Mouse (Mus musculus) small intestine, adult 2 months (tissue): ENCODE measurements around the gene Gm20458.

ENCODE experiments used
- CTCF ChIP-seq: fragments of 200-500 bp; IDR thresholded peaks from 2 replicates; pipeline ENCODE4 v1.5.1; 2012; ENCODE audit warnings: low read depth, mild to moderate bottlenecking, control low read depth, inconsistent platforms, low read length, moderate library complexity, mixed read lengths; ENCODE audit not compliant: insufficient replicate concordance, insufficient read length; ENCODE audit errors: extremely low read depth
- POLR2A ChIP-seq: fragments of 200-500 bp; IDR thresholded peaks from 2 replicates; pipeline ENCODE4 v1.6.1; 2012; ENCODE audit warnings: low read depth, mild to moderate bottlenecking, control low read depth, inconsistent platforms, low read length, moderate library complexity

DNA sequence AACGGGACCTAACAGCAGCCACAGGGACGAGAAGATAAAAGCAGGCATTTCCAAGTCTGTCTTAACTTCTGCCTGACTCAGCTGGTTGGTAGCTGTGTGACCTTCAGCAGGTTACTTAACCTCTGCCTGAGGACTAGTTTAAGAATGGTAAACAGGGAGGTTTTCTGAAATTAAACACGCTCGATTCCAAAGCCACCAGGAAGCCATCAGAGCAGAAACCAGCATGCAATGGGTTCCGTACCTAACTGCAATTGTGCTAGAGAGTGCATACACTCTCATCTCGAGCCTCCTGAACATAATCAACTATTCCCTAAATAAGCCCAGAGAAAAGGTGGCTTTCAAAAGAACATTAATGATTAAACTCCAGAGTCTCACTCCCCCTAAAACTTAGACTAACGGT is 19.0 kb upstream of the Gm20458 start:
- TF ChIP-seq CTCF (no peak), POLR2A (no peak)
